Mouse (Mus musculus) heart, postnatal 0 days (tissue): ENCODE data around the gene Cntn1. TPM values are rescaled to one million over a fixed set of nuclear protein-coding genes. Genes with fewer than 3 reads are reported as not detected.

ENCODE experiments used
- ATAC-seq: fragments of 200-750 bp; cut with Nextera tagmentation; 2 replicates; pipeline ENCODE4 v1.8.0; 2017; ENCODE audit warnings: low read depth, moderate number of reproducible peaks, moderate library complexity; ENCODE audit not compliant: insufficient read depth
- DNase-seq: peaks from one replicate; pipeline ENCODE4 v3.0.0-alpha.2; 2016; ENCODE audit warnings: low spot score
- H3K27ac ChIP-seq: fragments of 300-500 bp; sonication (generic); 2 replicates; pipeline ENCODE4 v1.5.1; 2014; ENCODE audit warnings: low read depth, mild to moderate bottlenecking
- H3K27me3 ChIP-seq: fragments of 300-500 bp; sonication (generic); 2 replicates; pipeline ENCODE4 v1.6.1; 2014; ENCODE audit warnings: low read length, mixed read lengths; ENCODE audit not compliant: control insufficient read depth, insufficient read depth
- H3K36me3 ChIP-seq: fragments of 300-500 bp; sonication (generic); replicated peaks from 2 replicates; pipeline ENCODE4 v1.6.1; 2014; ENCODE audit warnings: low read length, mixed read lengths; ENCODE audit not compliant: control insufficient read depth, insufficient read depth
- H3K4me1 ChIP-seq: fragments of 300-500 bp; sonication (generic); 2 replicates; pipeline ENCODE4 v1.6.1; 2014; ENCODE audit warnings: antibody characterized with exemption; ENCODE audit not compliant: control insufficient read depth, insufficient read depth
- H3K4me2 ChIP-seq: fragments of 300-500 bp; sonication (generic); 2 replicates; pipeline ENCODE4 v1.6.1; 2014; ENCODE audit warnings: low read depth, mild to moderate bottlenecking, low read length, moderate library complexity
- H3K4me3 ChIP-seq: fragments of 300-500 bp; sonication (generic); 2 replicates; pipeline ENCODE4 v1.5.1; 2014; ENCODE audit warnings: low read depth, low read length
- H3K9ac ChIP-seq: fragments of 300-500 bp; sonication (generic); replicated peaks from 2 replicates; pipeline ENCODE4 v1.6.1; 2014; ENCODE audit warnings: low read depth, low read length, mixed read lengths
- H3K9me3 ChIP-seq: fragments of 300-500 bp; sonication (generic); replicated peaks from 2 replicates; pipeline ENCODE4 v1.6.1; 2016; ENCODE audit warnings: low read length; ENCODE audit not compliant: control insufficient read depth
- CTCF ChIP-seq: IDR thresholded peaks from 2 replicates; pipeline ENCODE4 v1.5.1; 2016; ENCODE audit warnings: antibody characterized with exemption, control low read depth, low read depth
- EP300 ChIP-seq: IDR thresholded peaks from 2 replicates; pipeline ENCODE4 v1.6.1; 2016; ENCODE audit warnings: antibody characterized with exemption, low read depth
- WGBS: fragments of 180-500 bp; shearing (Covaris S2); extraction: QIAGEN DNeasy Blood & Tissue Kit; methylation state at CpG from one replicate; pipeline ENCODE4 v1.1.7; 2014; 5-methylcytosine and 5-hydroxymethylcytosine counted together
- polyA plus RNA-seq: library from polyadenylated mRNA; unstranded; fragments of >200 nt; fragmentation: Nextera tagmentation; extraction: Ambion mirVana; gene quantifications from 2 replicates; pipeline ENCODE4 v1.2.1, GENCODE M21; 2015
- total RNA-seq: library from RNA; depleted of rRNA; stranded (reverse); fragments of >200 nt; gene quantifications from 2 replicates; pipeline ENCODE4 v1.2.3, GENCODE M21; 2014; ENCODE audit warnings: low replicate concordance

Gene Cntn1
- total and polyA plus RNA-seq, 2 experiments from 2014 or later: 0.04 to 0.08 TPM

GRCm38 (mm10) chr15:92057553-92057952 is 6.6 kb downstream of the Cntn1 start:
- Histone ChIP-seq H3K27ac (no peak overlapping the region), H3K4me3 (no peak overlapping the region), H3K36me3 (no peaks in the 10 kb centered on the region), H3K4me2 (no peak overlapping the region), H3K4me1 (no peaks in the 10 kb centered on the region), H3K9me3 (no peaks in the 10 kb centered on the region), H3K27me3 (no peaks in the 10 kb centered on the region), H3K9ac (no peak overlapping the region)
- TF ChIP-seq EP300 (no peak), CTCF (no peak)
- 89% methylated on average over 5 of the region's 5 CpGs for WGBS
- no peak for ATAC-seq
- no peak for DNase-seq

GRCm38 (mm10) chr15:92060986-92061385 is 10.0 kb downstream of the Cntn1 start:
- H3K4me1 ChIP-seq: no peaks in the 10 kb centered on the region
- H3K4me3 ChIP-seq: no peak overlapping the region
- H3K9ac ChIP-seq: no peak overlapping the region
- 63% methylated on average over 3 of the region's 3 CpGs for WGBS
- H3K4me2 ChIP-seq: no peak overlapping the region
- ATAC-seq: no peak
- DNase-seq: no peak
- no peak overlapping the region for H3K27ac ChIP-seq
- H3K9me3 ChIP-seq: no peaks in the 10 kb centered on the region
- TF ChIP-seq CTCF (no peak), EP300 (no peak)
- H3K27me3 ChIP-seq: no peaks in the 10 kb centered on the region
- H3K36me3 ChIP-seq: no peaks in the 10 kb centered on the region

- no peak overlapping the region for H3K4me2 ChIP-seq
- TF ChIP-seq EP300 (no peak), CTCF (no peak)
- no peak overlapping the region for H3K9ac ChIP-seq
- no peaks in the 10 kb centered on the region for H3K4me1 ChIP-seq
- no peak overlapping the region for H3K27ac ChIP-seq
- no peaks in the 10 kb centered on the region for H3K27me3 ChIP-seq
- WGBS: 75% methylated on average over 3 of the region's 3 CpGs
- DNase-seq: no peak
- no peaks in the 10 kb centered on the region for H3K36me3 ChIP-seq
- no peak overlapping the region for H3K4me3 ChIP-seq
- no peak for ATAC-seq
- no peaks in the 10 kb centered on the region for H3K9me3 ChIP-seq
These were observed 28.5 kb downstream of the Cntn1 start for GRCm38 (mm10) chr15:92079416-92079815.

DNA sequence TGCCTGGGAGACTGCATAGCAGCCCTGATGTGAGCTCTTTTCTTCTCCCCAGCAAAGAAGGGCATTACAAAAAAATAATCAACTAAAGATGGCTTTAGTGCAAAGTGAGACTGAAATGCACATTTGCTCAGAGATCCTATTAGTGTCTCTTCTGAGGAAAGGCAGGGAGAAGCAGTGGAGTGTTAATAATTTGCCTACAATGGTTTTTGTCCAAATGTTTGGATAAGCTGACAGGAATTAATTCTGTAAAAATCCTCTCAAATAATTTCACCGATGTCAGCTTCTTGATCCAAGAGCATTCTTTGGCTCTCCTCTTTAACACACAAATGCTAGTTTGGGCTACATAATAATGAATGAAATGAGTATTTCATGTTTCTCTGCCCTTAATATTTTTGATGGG is 34.9 kb downstream of the Cntn1 start:
- WGBS: 75% methylated on average over 1 of the region's 1 CpGs
- H3K4me3 ChIP-seq: no peak overlapping the region
- no peaks in the 10 kb centered on the region for H3K4me1 ChIP-seq
- no peak overlapping the region for H3K27ac ChIP-seq
- no peak for ATAC-seq
- TF ChIP-seq CTCF (no peak), EP300 (no peak)
- H3K9ac ChIP-seq: no peak overlapping the region
- no peaks in the 10 kb centered on the region for H3K27me3 ChIP-seq
- H3K36me3 ChIP-seq: no peaks in the 10 kb centered on the region
- H3K4me2 ChIP-seq: no peak overlapping the region
- no peaks in the 10 kb centered on the region for H3K9me3 ChIP-seq
- DNase-seq: no peak

DNA sequence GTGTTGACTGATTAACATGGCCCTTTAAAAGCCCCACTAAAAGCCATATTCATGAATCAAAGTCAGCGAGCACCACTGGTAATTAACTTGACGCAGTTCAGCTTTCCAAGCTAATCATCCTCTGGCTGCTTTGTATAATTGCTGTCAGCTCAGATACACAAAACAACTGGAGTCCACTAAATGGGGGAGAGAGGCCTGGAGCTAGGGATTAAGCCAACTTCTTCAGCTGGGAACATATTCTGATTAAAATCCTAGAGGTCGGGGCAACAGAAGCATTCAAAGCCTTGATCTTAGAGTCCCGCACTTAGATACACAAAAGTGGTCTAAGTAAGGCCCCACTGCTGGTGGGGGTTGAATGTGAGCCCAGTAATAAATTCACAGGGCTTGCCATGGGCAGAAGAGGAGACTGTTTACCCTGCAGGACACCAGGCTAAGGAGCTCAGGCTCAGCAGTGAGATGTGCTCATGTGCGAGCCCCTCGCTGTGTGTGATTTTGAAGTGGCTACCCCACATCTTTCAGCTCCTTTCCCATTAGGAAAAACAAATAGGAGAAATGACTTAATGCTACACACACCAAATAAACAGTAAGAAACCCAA is 36.8 kb downstream of the Cntn1 start:
- H3K4me3 ChIP-seq: no peak overlapping the region
- H3K27me3 ChIP-seq: no peaks in the 10 kb centered on the region
- H3K4me1 ChIP-seq: no peaks in the 10 kb centered on the region
- WGBS: 71% methylated on average over 6 of the region's 6 CpGs
- H3K9me3 ChIP-seq: no peaks in the 10 kb centered on the region
- no peak overlapping the region for H3K4me2 ChIP-seq
- H3K9ac ChIP-seq: no peak overlapping the region
- DNase-seq (no peak), ATAC-seq (no peak)
- TF ChIP-seq EP300: no peak
- TF ChIP-seq CTCF: no peak
- no peaks in the 10 kb centered on the region for H3K36me3 ChIP-seq
- no peak overlapping the region for H3K27ac ChIP-seq

DNA sequence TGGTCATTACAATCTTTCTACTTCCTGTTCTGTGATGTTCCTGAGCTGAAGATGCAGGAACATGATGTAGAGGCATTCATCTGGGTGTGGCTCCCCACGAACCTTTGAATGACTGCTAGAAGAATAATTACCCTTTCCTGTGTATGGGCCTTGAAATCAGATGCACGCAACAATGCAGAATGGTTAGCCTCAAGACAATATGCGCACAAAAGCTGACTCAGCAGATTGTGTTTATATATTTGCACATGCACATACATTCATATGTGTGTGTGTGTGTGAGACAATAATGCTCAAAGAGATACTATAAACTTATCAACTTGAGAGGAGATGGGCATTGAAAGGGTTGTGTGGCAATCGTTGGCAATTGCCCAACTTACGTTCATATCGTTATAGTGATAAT is 39.8 kb downstream of the Cntn1 start:
- Histone ChIP-seq H3K27me3 (no peaks in the 10 kb centered on the region), H3K27ac (no peak overlapping the region), H3K4me3 (no peak overlapping the region), H3K9me3 (no peaks in the 10 kb centered on the region), H3K9ac (no peak overlapping the region), H3K36me3 (no peaks in the 10 kb centered on the region), H3K4me2 (no peak overlapping the region), H3K4me1 (no peaks in the 10 kb centered on the region)
- WGBS: 78% methylated on average over 6 of the region's 6 CpGs
- DNase-seq (no peak), ATAC-seq (no peak)
- TF ChIP-seq CTCF (no peak), EP300 (no peak)
